Mouse (Mus musculus) ES-E14 (cell line): ENCODE results near the gene Btrc. TPM values are rescaled to one million over a fixed set of nuclear protein-coding genes. Genes with fewer than 3 reads are reported as not detected.

ENCODE experiments used
- DNase-seq: peaks from one replicate; pipeline ENCODE4 v3.0.0-alpha.2; 2013; ENCODE audit warnings: low read depth, low spot score
- H3K27ac ChIP-seq: 2 replicates; pipeline ENCODE4 v1.5.1; 2012; ENCODE audit warnings: low read depth, mild to moderate bottlenecking, low read length, moderate library complexity, mixed read lengths; ENCODE audit not compliant: poor library complexity, insufficient read depth, severe bottlenecking
- H3K36me3 ChIP-seq: 2 replicates; pipeline ENCODE4 v1.6.1; 2012; ENCODE audit warnings: mild to moderate bottlenecking, low read length, moderate library complexity, mixed read lengths; ENCODE audit not compliant: control insufficient read depth, poor library complexity, insufficient read depth, severe bottlenecking
- H3K4me1 ChIP-seq, 2 experiments: fragments of 150-350 bp in 1 of 2; sonication (generic) in 1 of 2; 2 replicates each; pipeline ENCODE4 v1.6.1; 2012; ENCODE audit warnings: low read length in 2 of 2, mild to moderate bottlenecking in 1 of 2, mixed read lengths in 1 of 2; ENCODE audit not compliant: control insufficient read depth in 2 of 2, insufficient read depth in 2 of 2, poor library complexity in 1 of 2
- H3K4me3 ChIP-seq, 2 experiments: fragments of 150-350 bp in 1 of 2; sonication (generic) in 1 of 2; 2 replicates each; pipeline ENCODE4 v1.5.1; 2012; ENCODE audit warnings: low read length in 2 of 2, low read depth in 1 of 2, mild to moderate bottlenecking in 1 of 2, mixed read lengths in 1 of 2; ENCODE audit not compliant: insufficient read depth in 1 of 2, poor library complexity in 1 of 2, severe bottlenecking in 1 of 2
- H3K9ac ChIP-seq: 2 replicates; pipeline ENCODE4 v1.6.1; 2012; ENCODE audit warnings: low read depth, mild to moderate bottlenecking, low read length, mixed read lengths; ENCODE audit not compliant: poor library complexity, insufficient read depth, severe bottlenecking
- H3K9me3 ChIP-seq: fragments of 150-350 bp; sonication (generic); 2 replicates; pipeline ENCODE4 v1.6.1; 2012; ENCODE audit warnings: low read depth, mild to moderate bottlenecking, low read length; ENCODE audit not compliant: control insufficient read depth, insufficient read depth
- CHD2 ChIP-seq: IDR thresholded peaks from 2 replicates; pipeline ENCODE4 v1.6.1; 2014; ENCODE audit warnings: mild to moderate bottlenecking, low read depth, low read length, inconsistent platforms
- HCFC1 ChIP-seq: IDR thresholded peaks from 2 replicates; pipeline ENCODE4 v1.6.1; 2012; ENCODE audit warnings: low read length, inconsistent platforms, borderline replicate concordance; ENCODE audit not compliant: insufficient read depth
- MAFK ChIP-seq: IDR thresholded peaks from 2 replicates; pipeline ENCODE4 v1.6.1; 2014; ENCODE audit warnings: mild to moderate bottlenecking, low read depth, low read length, inconsistent platforms; ENCODE audit not compliant: insufficient read depth
- ZC3H11A ChIP-seq: IDR thresholded peaks from 2 replicates; pipeline ENCODE4 v1.6.1; 2012; ENCODE audit warnings: low read depth, mild to moderate bottlenecking, inconsistent platforms, low read length, borderline replicate concordance
- ZNF384 ChIP-seq: IDR thresholded peaks from 2 replicates; pipeline ENCODE4 v1.6.1; 2012; ENCODE audit warnings: low read depth, low read length, inconsistent platforms
- in situ Hi-C, 2 experiments: fragments of 600-800 bp; cut with MboI; formaldehyde crosslinking; loops; one replicate each; pipeline ENCODE4 v1.15.1; 2025; ENCODE audit warnings: low sequenced_read_pairs in 2 of 2, inconsistent platforms in 1 of 2; ENCODE audit not compliant: unreplicated experiment in 2 of 2
- total RNA-seq: library from RNA; depleted of rRNA; stranded (reverse); fragments of 300-350 nt; gene quantifications from 2 replicates; pipeline ENCODE4 v1.2.3, GENCODE M21; 2012

Gene Btrc
- total RNA-seq, 1 experiment = 17.4 TPM

DNA sequence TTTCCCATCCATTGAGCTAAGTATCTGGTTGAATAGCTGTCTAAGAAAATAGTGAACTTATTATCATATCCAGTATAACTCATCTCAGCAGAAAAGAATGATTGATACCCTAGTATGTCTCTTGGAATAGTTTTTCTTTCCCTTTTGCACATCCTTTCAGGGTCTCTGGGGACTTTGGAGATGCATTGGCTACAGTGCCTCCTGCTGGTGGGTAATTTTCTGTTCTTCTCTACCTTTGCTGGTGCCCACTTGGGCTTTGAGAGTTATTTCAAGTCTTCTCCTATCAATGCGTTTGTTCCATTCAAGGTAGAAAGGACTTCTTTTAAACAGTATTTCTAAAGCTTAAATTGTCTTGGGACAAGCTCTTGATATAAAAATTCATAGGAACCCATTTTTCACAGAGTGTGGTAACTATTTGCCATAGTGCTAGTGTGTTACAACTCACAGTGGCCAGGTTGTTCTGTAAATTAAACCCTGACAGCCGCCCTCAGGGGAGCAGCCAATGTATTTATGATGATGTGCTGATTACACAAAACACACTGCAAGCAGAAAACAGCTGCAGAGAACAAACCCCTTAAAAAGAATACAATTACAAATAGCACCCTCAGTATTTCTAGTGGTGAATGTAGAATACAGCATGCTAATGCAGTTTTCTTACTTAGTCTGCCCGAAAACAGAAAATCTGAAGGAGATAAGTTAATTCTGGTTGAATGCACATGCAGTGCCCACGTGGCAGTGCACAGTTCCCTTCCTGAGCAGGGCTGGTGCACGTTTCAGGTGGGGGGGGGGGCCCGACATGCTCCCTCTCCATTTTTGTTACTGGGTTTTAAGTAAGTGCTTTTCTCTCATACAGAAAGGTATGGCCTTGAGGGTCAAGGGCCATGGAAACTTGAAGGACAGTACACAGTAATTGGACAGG lies 75.7 kb downstream of the Btrc start:
- H3K9ac ChIP-seq = no peak overlapping the region
- 0 out of 2 replicates have a peak, but pooled peaks cover 2% of the 10 kb centered on the region for H3K36me3 ChIP-seq
- H3K4me3 ChIP-seq = no peak overlapping the region
- TF ChIP-seq HCFC1 = no peak
- no peak for TF ChIP-seq MAFK
- TF ChIP-seq CHD2 = no peak
- TF ChIP-seq ZC3H11A = no peak
- TF ChIP-seq ZNF384 = no peak
- H3K4me1 ChIP-seq = no peaks in the 10 kb centered on the region
- peak; percentile 34 for DNase-seq
- H3K9me3 ChIP-seq = no peaks in the 10 kb centered on the region
- in situ Hi-C loops = loop anchor here in 1 of 2 experiments (10.0 kb wide), 1 partner anchor 224 kb away; no protein-coding TSS in a partner anchor
- H3K27ac ChIP-seq = no peak overlapping the region

DNA sequence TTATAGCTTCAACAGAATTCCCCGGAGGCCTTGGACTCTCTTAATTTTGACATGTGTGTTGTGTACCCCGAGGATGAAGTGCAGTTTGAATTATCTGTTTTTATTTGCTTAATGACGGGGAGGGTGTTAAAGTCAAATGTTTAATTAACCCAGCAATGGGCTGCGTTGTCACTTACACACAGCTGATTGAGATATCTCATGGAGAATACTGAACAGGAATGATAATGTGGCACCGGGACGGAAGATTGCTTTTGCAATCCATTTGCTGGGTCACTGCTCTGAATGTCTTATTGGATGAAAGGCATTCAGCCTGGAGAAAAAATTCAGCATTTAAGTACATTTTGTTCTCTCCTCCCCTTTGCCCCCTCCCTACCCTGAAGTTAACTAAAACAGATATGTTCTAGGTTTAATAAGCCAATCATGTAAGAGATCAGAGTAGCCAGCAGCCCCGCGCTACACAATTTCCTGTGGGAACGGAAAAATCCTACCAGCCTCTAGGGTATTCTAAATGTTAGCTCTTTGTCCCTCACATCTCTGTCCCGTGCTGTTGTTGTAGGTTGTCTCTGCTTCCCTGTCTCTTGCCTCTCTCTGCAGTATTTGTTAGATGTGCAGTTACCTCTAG lies 77.1 kb downstream of the Btrc start:
- TF ChIP-seq HCFC1 (no peak), ZC3H11A (no peak), ZNF384 (no peak), MAFK (no peak), CHD2 (no peak)
- no peak overlapping the region for H3K27ac ChIP-seq
- no peak overlapping the region for H3K9ac ChIP-seq
- no peaks in the 10 kb centered on the region for H3K9me3 ChIP-seq
- no peak overlapping the region for H3K4me3 ChIP-seq
- in situ Hi-C loops = no loop called here
- DNase-seq = no peak
- no peaks in the 10 kb centered on the region for H3K4me1 ChIP-seq
- 0 out of 2 replicates have a peak, but pooled peaks cover 2% of the 10 kb centered on the region for H3K36me3 ChIP-seq

DNA sequence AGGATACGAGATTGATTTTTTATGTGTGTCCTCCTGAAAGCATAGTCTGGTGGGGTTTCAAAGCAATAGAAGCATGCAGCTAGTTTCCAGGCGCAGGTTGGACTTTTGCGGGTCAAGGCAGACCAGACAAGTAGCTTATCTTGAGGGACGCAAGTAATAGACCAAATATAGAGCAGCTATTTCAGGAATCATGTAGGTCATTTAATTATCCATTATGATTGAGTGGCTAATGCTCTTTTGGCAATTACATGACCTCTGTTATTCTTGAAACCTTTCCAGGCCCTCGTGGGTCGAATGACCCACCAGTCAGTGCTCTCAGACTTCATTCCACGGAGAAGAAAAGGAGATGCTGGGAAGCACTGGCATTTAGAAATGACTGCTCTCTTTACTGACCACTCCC lies 78.2 kb downstream of the Btrc start:
- in situ Hi-C loops = no loop called here

DNA sequence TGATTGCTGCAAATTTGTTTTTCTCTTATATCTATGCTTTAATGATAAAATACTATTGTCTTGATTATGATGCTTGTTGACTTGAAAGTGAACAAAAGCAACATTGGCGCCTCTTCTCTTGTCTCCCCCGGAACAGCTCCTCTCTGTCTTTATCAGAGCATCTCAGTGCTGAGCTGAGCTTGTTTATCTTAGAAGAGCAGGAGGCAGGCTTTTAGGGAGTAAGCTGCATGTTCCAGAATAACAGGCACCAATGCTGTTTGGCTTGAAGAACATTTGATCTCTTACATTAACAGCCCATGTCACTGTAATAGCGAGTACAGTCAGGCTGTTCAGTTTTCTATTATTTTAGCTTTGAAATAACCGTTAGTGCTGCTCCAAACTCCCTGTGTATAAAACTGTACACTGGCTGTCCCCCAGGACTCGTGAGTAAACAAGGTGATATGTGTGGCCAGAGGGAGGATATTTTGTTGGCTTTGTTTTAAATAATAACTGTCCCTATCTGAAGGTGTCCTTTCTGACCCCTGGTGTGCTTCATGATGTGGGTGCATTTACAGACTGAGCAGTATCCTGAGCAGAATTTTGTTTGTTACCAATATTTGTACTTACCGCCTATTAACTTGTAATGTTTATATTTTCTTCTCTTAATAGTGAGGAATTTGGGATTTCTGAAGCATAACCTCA lies 81.9 kb downstream of the Btrc start:
- no peak for TF ChIP-seq MAFK
- in situ Hi-C loops = no loop called here
- H3K9me3 ChIP-seq = no peaks in the 10 kb centered on the region
- no peaks in the 10 kb centered on the region; the same call in 1 of the 2 replicates for H3K36me3 ChIP-seq
- H3K4me1 ChIP-seq = no peaks in the 10 kb centered on the region
- H3K9ac ChIP-seq = no peak overlapping the region
- no peak overlapping the region for H3K27ac ChIP-seq
- no peak overlapping the region for H3K4me3 ChIP-seq
- no peak for DNase-seq

More for the DNA sequence above, 78.2 kb downstream of the Btrc start:
- Histone ChIP-seq H3K4me3 (no peak overlapping the region), H3K9me3 (no peaks in the 10 kb centered on the region), H3K36me3 (0 out of 2 replicates have a peak, but pooled peaks cover 2% of the 10 kb centered on the region), H3K27ac (no peak overlapping the region), H3K4me1 (no peaks in the 10 kb centered on the region), H3K9ac (no peak overlapping the region)
- TF ChIP-seq MAFK (no peak), ZC3H11A (no peak), HCFC1 (no peak), ZNF384 (no peak), CHD2 (no peak)
- no peak for DNase-seq
